Mouse (Mus musculus): Measurements from ENCODE around the gene Lin52.

DNA sequence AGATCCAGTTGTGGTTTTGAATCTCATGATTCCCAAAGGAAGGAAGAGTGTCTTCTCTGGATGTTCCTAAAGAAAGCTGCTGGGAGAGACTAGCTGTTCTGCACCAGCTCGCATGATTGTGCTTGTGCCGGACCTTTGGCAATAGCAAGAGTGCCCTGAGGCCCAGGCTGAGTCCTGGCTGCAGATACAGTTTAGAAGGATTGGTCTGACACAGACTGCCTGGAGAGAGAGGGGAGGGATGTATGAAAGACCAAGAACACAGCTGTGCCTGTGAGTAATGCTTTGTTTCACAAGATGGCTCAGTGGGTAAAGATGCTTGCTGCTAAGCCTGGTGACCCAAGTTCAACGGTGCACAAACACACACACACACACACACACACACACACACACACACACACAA lies 11.6 kb downstream of the Lin52 start:
- TF ChIP-seq CTCF (IDR thresholded peaks at IDR 0.05; ENCODE audit: borderline replicate concordance, insufficient read depth, low read depth, low read length): no peak
- TF ChIP-seq POLR2A (IDR thresholded peaks at IDR 0.05; ENCODE audit: borderline replicate concordance, insufficient read depth, low read length): no peak

Measured in cerebellum, adult 2 months (tissue).